Mouse (Mus musculus): ENCODE measurements at regions not wholly inside any gene's neighbourhood (a gene's known extent, or its start where the extent isn't known, plus 50 kb on each side); places are given as distances from the start of the nearest gene placed in this dataset.

- peaks cover 28% of the 10 kb centered on the region for H3K4me1 ChIP-seq (replicated peaks)
- H3K36me3 ChIP-seq: no peaks in the 10 kb centered on the region
- ATAC-seq (replicated peaks; ENCODE audit: insufficient number of reproducible peaks, insufficient read depth, low FRiP score, low read depth): no peak
- H3K27ac ChIP-seq: peak overlapping the region; percentile 74
- no peak overlapping the region for H3K4me3 ChIP-seq
- H3K27me3 ChIP-seq: no peaks in the 10 kb centered on the region
- H3K4me2 ChIP-seq: peak overlapping the region; percentile 31
- 52% methylated on average over 17 of the region's 17 CpGs for WGBS
- no peak overlapping the region for H3K9ac ChIP-seq
- H3K9me3 ChIP-seq (replicated peaks): no peaks in the 10 kb centered on the region
These were observed 123.5 kb downstream of the Ly86 start for GRCm38 (mm10) chr13:37468304-37469178.

DNA sequence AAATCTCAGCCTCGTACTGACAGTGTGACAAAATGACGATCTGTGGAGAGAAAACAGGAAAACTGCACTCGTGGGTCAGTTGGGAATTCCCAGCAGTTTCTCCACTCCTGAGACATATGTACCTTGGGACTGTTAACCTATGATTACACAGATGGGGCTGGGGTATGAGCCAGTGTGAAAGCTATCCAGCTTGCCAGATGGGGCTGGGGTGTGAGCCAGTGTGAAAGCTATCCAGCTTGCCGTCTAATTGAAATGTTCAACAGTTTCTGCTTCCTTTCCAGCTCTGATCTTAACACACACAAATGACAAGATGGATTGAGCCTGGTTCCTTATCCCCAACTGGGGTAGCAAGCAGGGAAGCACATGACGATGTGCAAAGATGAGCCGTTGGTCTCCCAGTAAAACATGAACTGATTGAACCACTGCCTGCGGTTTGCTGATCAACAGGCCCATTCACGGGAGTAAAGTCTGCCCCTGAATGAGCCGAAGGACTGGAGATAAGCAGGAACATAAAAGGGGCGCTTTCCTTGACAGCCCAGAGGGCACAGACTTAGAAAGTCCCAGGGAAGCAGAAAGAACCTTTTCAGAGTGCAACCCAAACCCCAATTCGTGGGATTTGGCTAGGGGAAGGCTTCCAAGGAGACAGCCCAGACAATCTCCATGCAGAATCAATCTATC is 125.4 kb downstream of the Ly86 start:
- H3K4me1 ChIP-seq (replicated peaks): peaks cover 30% of the 10 kb centered on the region
- no peak overlapping the region for H3K4me3 ChIP-seq
- no peaks in the 10 kb centered on the region for H3K36me3 ChIP-seq
- no peaks in the 10 kb centered on the region for H3K9me3 ChIP-seq (replicated peaks)
- no peak overlapping the region for H3K27ac ChIP-seq
- WGBS: 38% methylated on average over 11 of the region's 11 CpGs
- H3K27me3 ChIP-seq: no peaks in the 10 kb centered on the region
- H3K4me2 ChIP-seq: no peak overlapping the region
- no peak for ATAC-seq (replicated peaks; ENCODE audit: insufficient number of reproducible peaks, insufficient read depth, low FRiP score, low read depth)
- no peak overlapping the region for H3K9ac ChIP-seq

DNA sequence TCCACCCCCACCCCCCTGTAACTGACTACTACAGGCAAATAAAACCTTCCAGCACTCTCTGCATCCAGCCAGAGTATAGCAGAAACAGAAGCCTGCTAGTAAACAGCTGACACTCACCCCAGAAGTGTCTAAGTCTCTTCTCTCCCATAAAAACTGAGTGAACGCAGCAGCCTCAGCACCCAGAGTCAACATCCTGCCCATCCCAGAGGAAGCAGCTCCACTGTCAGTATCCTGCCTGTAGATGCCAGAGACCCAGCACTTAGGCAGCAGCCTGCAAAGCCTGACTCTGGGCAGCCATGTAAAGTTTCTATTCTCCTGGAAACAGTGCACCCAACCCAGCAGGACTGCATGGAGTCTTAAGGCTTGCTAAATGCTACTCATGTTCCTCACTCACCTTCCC is 128.4 kb downstream of the Ly86 start:
- no peak for ATAC-seq (replicated peaks; ENCODE audit: insufficient number of reproducible peaks, insufficient read depth, low FRiP score, low read depth)
- Histone ChIP-seq H3K4me2 (no peak overlapping the region), H3K4me1 (replicated peaks) (peaks cover 42% of the 10 kb centered on the region)

DNA sequence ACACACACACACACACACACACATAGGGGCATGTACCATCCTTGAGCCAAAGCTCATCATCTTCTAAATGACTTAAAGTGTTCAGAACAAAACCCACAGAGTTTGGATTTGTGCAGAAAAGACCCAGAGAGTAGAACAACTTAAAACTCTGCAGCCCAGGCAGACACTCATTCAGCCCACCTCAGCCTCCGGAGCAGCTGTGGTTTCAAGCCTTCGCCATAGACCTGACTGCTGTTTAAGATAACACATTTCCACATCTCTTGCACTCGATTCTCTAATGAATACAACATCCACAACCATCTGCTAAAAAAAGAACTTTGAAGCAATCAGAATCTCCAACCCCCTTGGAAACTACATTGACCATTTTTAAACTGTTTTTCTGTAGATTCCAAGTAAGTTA is 130.8 kb downstream of the Ly86 start:
- Histone ChIP-seq H3K27me3 (no peaks in the 10 kb centered on the region), H3K9ac (no peak overlapping the region), H3K4me1 (replicated peaks) (peaks cover 34% of the 10 kb centered on the region), H3K4me3 (no peak overlapping the region), H3K4me2 (no peak overlapping the region), H3K9me3 (replicated peaks) (no peaks in the 10 kb centered on the region), H3K27ac (peak overlapping the region; percentile 51), H3K36me3 (no peaks in the 10 kb centered on the region)
- 36% methylated on average over 3 of the region's 3 CpGs for WGBS
- ATAC-seq (replicated peaks; ENCODE audit: insufficient number of reproducible peaks, insufficient read depth, low FRiP score, low read depth): no peak

More for the DNA sequence above, 128.4 kb downstream of the Ly86 start:
- 67% methylated on average over 1 of the region's 1 CpGs for WGBS
- no peak overlapping the region for H3K4me3 ChIP-seq
- H3K9ac ChIP-seq: no peak overlapping the region
- H3K27me3 ChIP-seq: no peaks in the 10 kb centered on the region
- no peak overlapping the region for H3K27ac ChIP-seq
- H3K9me3 ChIP-seq (replicated peaks): no peaks in the 10 kb centered on the region
- no peaks in the 10 kb centered on the region for H3K36me3 ChIP-seq

- H3K9ac ChIP-seq: no peak overlapping the region
- 0 out of 2 replicates have a peak overlapping the region, but pooled peaks have one; percentile 67 for H3K4me2 ChIP-seq
- no peak overlapping the region for H3K4me3 ChIP-seq
- peaks cover 33% of the 10 kb centered on the region for H3K4me1 ChIP-seq (replicated peaks)
- no peak for ATAC-seq (replicated peaks; ENCODE audit: insufficient number of reproducible peaks, insufficient read depth, low FRiP score, low read depth)
- H3K27ac ChIP-seq: peak overlapping the region; percentile 64
- no peaks in the 10 kb centered on the region for H3K36me3 ChIP-seq
- WGBS: 38% methylated on average over 13 of the region's 13 CpGs
- H3K27me3 ChIP-seq: no peaks in the 10 kb centered on the region
- H3K9me3 ChIP-seq (replicated peaks): no peaks in the 10 kb centered on the region
These were observed 131.4 kb downstream of the Ly86 start for GRCm38 (mm10) chr13:37476256-37477053.

- Histone ChIP-seq H3K9me3 (replicated peaks) (no peaks in the 10 kb centered on the region), H3K4me1 (replicated peaks) (peaks cover 38% of the 10 kb centered on the region), H3K27ac (peak overlapping the region; percentile 64), H3K9ac (no peak overlapping the region), H3K4me2 (peak overlapping the region; percentile 67), H3K4me3 (peak overlapping the region; percentile 38), H3K36me3 (no peaks in the 10 kb centered on the region), H3K27me3 (no peaks in the 10 kb centered on the region)
- WGBS: 19% methylated on average over 6 of the region's 6 CpGs
- ATAC-seq (replicated peaks; ENCODE audit: insufficient number of reproducible peaks, insufficient read depth, low FRiP score, low read depth): no peak
These were observed 132.3 kb downstream of the Ly86 start for GRCm38 (mm10) chr13:37477342-37477741.

GRCm38 (mm10) chr13:37477749-37478548 is 132.9 kb downstream of the Ly86 start:
- Histone ChIP-seq H3K4me3 (peak overlapping the region; percentile 38), H3K27me3 (no peaks in the 10 kb centered on the region), H3K4me2 (peak overlapping the region; percentile 67), H3K27ac (peak overlapping the region; percentile 75), H3K4me1 (replicated peaks) (peaks cover 42% of the 10 kb centered on the region), H3K36me3 (no peaks in the 10 kb centered on the region), H3K9ac (peak overlapping the region; percentile 32; the same call in 1 of the 2 replicates), H3K9me3 (replicated peaks) (no peaks in the 10 kb centered on the region)
- peak; percentile 65 for ATAC-seq (replicated peaks; ENCODE audit: insufficient number of reproducible peaks, insufficient read depth, low FRiP score, low read depth)
- 9% methylated on average over 15 of the region's 15 CpGs for WGBS

- Histone ChIP-seq H3K9me3 (replicated peaks) (no peaks in the 10 kb centered on the region), H3K4me2 (no peak overlapping the region), H3K27ac (no peak overlapping the region), H3K4me3 (no peak overlapping the region), H3K36me3 (no peaks in the 10 kb centered on the region), H3K9ac (no peak overlapping the region), H3K4me1 (replicated peaks) (peaks cover 49% of the 10 kb centered on the region), H3K27me3 (no peaks in the 10 kb centered on the region)
- WGBS: 86% methylated on average over 7 of the region's 7 CpGs
- ATAC-seq (replicated peaks; ENCODE audit: insufficient number of reproducible peaks, insufficient read depth, low FRiP score, low read depth): no peak
These were observed 134.2 kb downstream of the Ly86 start for GRCm38 (mm10) chr13:37479182-37479691.

- Histone ChIP-seq H3K4me2 (no peak overlapping the region), H3K4me3 (no peak overlapping the region), H3K27me3 (no peaks in the 10 kb centered on the region), H3K9me3 (replicated peaks) (no peaks in the 10 kb centered on the region), H3K36me3 (no peaks in the 10 kb centered on the region), H3K4me1 (replicated peaks) (peaks cover 37% of the 10 kb centered on the region), H3K27ac (peak overlapping the region; percentile 92), H3K9ac (no peak overlapping the region)
- WGBS: 70% methylated on average over 5 of the region's 5 CpGs
- ATAC-seq (replicated peaks; ENCODE audit: insufficient number of reproducible peaks, insufficient read depth, low FRiP score, low read depth): no peak
These were observed 136.5 kb downstream of the Ly86 start for GRCm38 (mm10) chr13:37481514-37481913.

GRCm38 (mm10) chr13:37482038-37482437 is 137.0 kb downstream of the Ly86 start:
- ATAC-seq (replicated peaks; ENCODE audit: insufficient number of reproducible peaks, insufficient read depth, low FRiP score, low read depth): no peak
- H3K27me3 ChIP-seq: no peaks in the 10 kb centered on the region
- H3K4me1 ChIP-seq (replicated peaks): peaks cover 32% of the 10 kb centered on the region
- no peak overlapping the region for H3K9ac ChIP-seq
- no peak overlapping the region for H3K4me3 ChIP-seq
- H3K4me2 ChIP-seq: peak overlapping the region; percentile 61
- 19% methylated on average over 2 of the region's 2 CpGs for WGBS
- peak overlapping the region; percentile 92 for H3K27ac ChIP-seq
- no peaks in the 10 kb centered on the region for H3K36me3 ChIP-seq
- H3K9me3 ChIP-seq (replicated peaks): no peaks in the 10 kb centered on the region

Data from heart, embryonic 15.5 days (tissue).